Mouse (Mus musculus): ENCODE data around the gene Taf7l. TPM values are rescaled to one million over a fixed set of nuclear protein-coding genes. Genes with fewer than 3 reads are reported as not detected.

The Taf7l gene
- total RNA-seq, 2 experiments from 2014 or later = 0.18 TPM; not detected in 1

- intact Hi-C loops (cut with DNase I) = no loop called here
- Histone ChIP-seq H3K4me3 (no peak overlapping the region), H3K27ac (no peak overlapping the region)
- no peak for DNase-seq (ENCODE audit: extremely low spot score in 1 of 2, low spot score in 2 of 2)
- TF ChIP-seq CTCF (IDR thresholded peaks at IDR 0.05) = no peak
Observed at GRCm38 (mm10) chrX:134412096-134412495, 64.2 kb downstream of the Taf7l start.

Other genes starting within 250 kb of the Taf7l start
- 10 to 100 TPM in 1 of 2 experiments, 1 to 10 TPM in 1; 7.4 to 10.9 TPM for gene Trmt2b, start 199.5 kb downstream of the Taf7l start, total RNA-seq (2021)
- 10 to 100 TPM; 58.2 to 65.8 TPM for gene Tmem35a, start 181.3 kb downstream of the Taf7l start, total RNA-seq (2021)
- gene Cenpi, start 168.4 kb downstream of the Taf7l start, total RNA-seq (2021) = 1 to 10 TPM in 1 of 2 experiments, under 1 TPM in 1; 0.26 to 1.0 TPM
- gene Drp2, start 71.9 kb downstream of the Taf7l start, total RNA-seq (2021) = 10 to 100 TPM; 52.3 to 59.5 TPM
- 10 to 100 TPM; 14.7 to 16.7 TPM for gene Timm8a1, start 65.4 kb upstream of the Taf7l start, total RNA-seq (2021)
- under 1 TPM; 0.44 to 0.91 TPM for gene Btk, start 107.1 kb upstream of the Taf7l start, total RNA-seq (2021)
- 100 to 1,000 TPM; 104 to 106 TPM for gene Rpl36a, start 109.2 kb upstream of the Taf7l start, total RNA-seq (2021)
- 10 to 100 TPM; 11.0 to 12.2 TPM for gene Gla, start 124.6 kb upstream of the Taf7l start, total RNA-seq (2021)
- 100 to 1,000 TPM; 149 to 161 TPM for gene Hnrnph2, start 124.7 kb upstream of the Taf7l start, total RNA-seq (2021)
- gene Armcx4, start 210.0 kb upstream of the Taf7l start, total RNA-seq (2021) = 10 to 100 TPM; 35.8 to 40.8 TPM
- 10 to 100 TPM; 62.9 to 69.8 TPM for gene Armcx1, start 241.5 kb upstream of the Taf7l start, total RNA-seq (2021)